Mouse (Mus musculus) brain, embryonic 14.5 days (tissue): ENCODE results near the gene Arhgap30. TPM values are rescaled to one million over a fixed set of nuclear protein-coding genes. Genes with fewer than 3 reads are reported as not detected.

Source experiments
- DNase-seq: peaks from one replicate; pipeline ENCODE4 v3.0.0-alpha.2; 2011; ENCODE audit warnings: low read depth
- CTCF ChIP-seq: fragments of 200-500 bp; IDR thresholded peaks from 2 replicates; pipeline ENCODE4 v1.5.1; 2012; ENCODE audit warnings: inconsistent platforms, mild to moderate bottlenecking, moderate library complexity, borderline replicate concordance; ENCODE audit not compliant: insufficient read depth, insufficient read length; ENCODE audit errors: extremely low read depth
- POLR2A ChIP-seq: fragments of 200-500 bp; IDR thresholded peaks from 2 replicates; pipeline ENCODE4 v1.6.1; 2012; ENCODE audit warnings: mild to moderate bottlenecking, inconsistent platforms, borderline replicate concordance; ENCODE audit not compliant: poor library complexity, insufficient read depth, insufficient read length, severe bottlenecking; ENCODE audit errors: extremely low read depth
- polyA plus RNA-seq: library from polyadenylated mRNA; depleted of rRNA; stranded (reverse); fragments of >200 nt; gene quantifications from 2 replicates; pipeline ENCODE4 v1.2.3, GENCODE M21; 2012; rRNA removed

The Arhgap30 gene
- polyA plus RNA-seq, 1 experiment = 0.52 TPM

GRCm38 (mm10) chr1:171452522-171452921 is 63.8 kb downstream of the Arhgap30 start:
- TF ChIP-seq CTCF (no peak), POLR2A (no peak)
- no peak for DNase-seq

- TF ChIP-seq POLR2A = no peak
- TF ChIP-seq CTCF = no peak
- no peak for DNase-seq
Measured at GRCm38 (mm10) chr1:171452923-171453322, 64.2 kb downstream of the Arhgap30 start.

GRCm38 (mm10) chr1:171454926-171455325 is 66.2 kb downstream of the Arhgap30 start:
- no peak for DNase-seq
- TF ChIP-seq CTCF (no peak), POLR2A (no peak)

- no peak for DNase-seq
- no peak for TF ChIP-seq CTCF
- TF ChIP-seq POLR2A = no peak
Measured at GRCm38 (mm10) chr1:171457568-171457967, 68.8 kb downstream of the Arhgap30 start.

GRCm38 (mm10) chr1:171459791-171460190 is 71.0 kb downstream of the Arhgap30 start:
- TF ChIP-seq CTCF = no peak
- no peak for TF ChIP-seq POLR2A
- peak; percentile 86 for DNase-seq

Other genes starting within 250 kb of the Arhgap30 start
- gene Sdhc, start 238.4 kb upstream of the Arhgap30 start, polyA plus RNA-seq = 272 and 337 TPM in 2 replicates
- gene Mpz, start 238.2 kb upstream of the Arhgap30 start, polyA plus RNA-seq = 1.1 and 5.1 TPM in 2 replicates
- 10.0 and 22.6 TPM in 2 replicates for gene Pcp4l1, start 192.7 kb upstream of the Arhgap30 start, polyA plus RNA-seq
- gene Nr1i3, start 175.0 kb upstream of the Arhgap30 start, polyA plus RNA-seq = 0.03 and 0.09 TPM in 2 replicates
- gene Tomm40l, start 166.4 kb upstream of the Arhgap30 start, polyA plus RNA-seq = 35.8 and 38.1 TPM in 2 replicates
- gene Apoa2, start 163.9 kb upstream of the Arhgap30 start, polyA plus RNA-seq = 2.7 and 3.7 TPM in 2 replicates
- gene Fcer1g, start 154.6 kb upstream of the Arhgap30 start, polyA plus RNA-seq = 16.5 and 18.2 TPM in 2 replicates
- 4.1 and 4.6 TPM in 2 replicates for gene Adamts4, start 138.5 kb upstream of the Arhgap30 start, polyA plus RNA-seq
- 130 and 153 TPM in 2 replicates for gene Ndufs2, start 137.6 kb upstream of the Arhgap30 start, polyA plus RNA-seq
- gene B4galt3, start 118.6 kb upstream of the Arhgap30 start, polyA plus RNA-seq = 101 and 122 TPM in 2 replicates
- gene Ppox, start 107.8 kb upstream of the Arhgap30 start, polyA plus RNA-seq = 70.7 and 111 TPM in 2 replicates
- gene Usp21, start 101.0 kb upstream of the Arhgap30 start, polyA plus RNA-seq = 110 and 136 TPM in 2 replicates
- 52.7 and 63.1 TPM in 2 replicates for gene Ufc1, start 93.9 kb upstream of the Arhgap30 start, polyA plus RNA-seq
- 62.1 and 63.5 TPM in 2 replicates for gene Dedd, start 59.8 kb upstream of the Arhgap30 start, polyA plus RNA-seq
- 57.0 and 73.1 TPM in 2 replicates for gene Nit1, start 43.3 kb upstream of the Arhgap30 start, polyA plus RNA-seq
- 45.5 and 90.3 TPM in 2 replicates for gene Pfdn2, start 43.3 kb upstream of the Arhgap30 start, polyA plus RNA-seq
- gene Klhdc9, start 28.2 kb upstream of the Arhgap30 start, polyA plus RNA-seq = 3.1 and 3.7 TPM in 2 replicates
- gene Nectin4, start 18.9 kb upstream of the Arhgap30 start, polyA plus RNA-seq = 1.9 and 2.8 TPM in 2 replicates
- gene Usf1, start 22.4 kb downstream of the Arhgap30 start, polyA plus RNA-seq = 242 and 259 TPM in 2 replicates
- 4.6 and 7.2 TPM in 2 replicates for gene Tstd1, start 29.9 kb downstream of the Arhgap30 start, polyA plus RNA-seq
- gene F11r, start 48.6 kb downstream of the Arhgap30 start, polyA plus RNA-seq = 3.9 and 7.3 TPM in 2 replicates
- gene Alyref2, start 114.5 kb downstream of the Arhgap30 start, polyA plus RNA-seq = 15.8 and 17.8 TPM in 2 replicates
- gene Itln1, start 146.3 kb downstream of the Arhgap30 start, polyA plus RNA-seq = 0.08 TPM in 1 of 2 replicates, not detected in the other
- not detected in 2 replicates for gene Cd244a, start 170.2 kb downstream of the Arhgap30 start, polyA plus RNA-seq
- gene Ly9, start 218.5 kb downstream of the Arhgap30 start, polyA plus RNA-seq = 0.08 and 0.19 TPM in 2 replicates